Mouse (Mus musculus) skeletal muscle tissue, postnatal 0 days (tissue): ENCODE results near the gene Hsph1. TPM values are rescaled to one million over a fixed set of nuclear protein-coding genes. Genes with fewer than 3 reads are reported as not detected.

ENCODE experiments used
- polyA plus RNA-seq: library from polyadenylated mRNA; unstranded; fragments of >200 nt; fragmentation: Nextera tagmentation; extraction: Ambion mirVana; gene quantifications from 2 replicates; pipeline ENCODE4 v1.2.1, GENCODE M21; 2015

Hsph1 gene
- polyA plus RNA-seq: 14.3 and 14.7 TPM in 2 replicates

GRCm38 (mm10) chr5:149636075-149636920 lies at the start of gene Hsph1:
Hsph1 (minus strand) TSS chr5:149636376.

GRCm38 (mm10) chr5:149678100-149678989 lies 42.2 kb upstream of the Hsph1 start, which contains the start of gene B3glct:
B3glct (plus strand) TSS chr5:149678230.

Other genes with a start within 250 kb of the Hsph1 start
- gene Medag, start 224.6 kb downstream of the Hsph1 start, polyA plus RNA-seq: 7.2 and 8.3 TPM in 2 replicates
- gene Tex26, start 196.7 kb downstream of the Hsph1 start, polyA plus RNA-seq: 0.32 and 0.39 TPM in 2 replicates
- gene Wdr95, start 107.7 kb downstream of the Hsph1 start, polyA plus RNA-seq: 0.14 and 0.28 TPM in 2 replicates
- gene B3glct, start 41.9 kb upstream of the Hsph1 start, polyA plus RNA-seq: 4.3 and 5.8 TPM in 2 replicates